Mouse (Mus musculus) MEL (cell line): ENCODE data around the gene Asf1b. TPM values are rescaled to one million over a fixed set of nuclear protein-coding genes. Genes with fewer than 3 reads are reported as not detected.

Source experiments
- DNase-seq: peaks from one replicate; pipeline ENCODE4 v3.0.0; 2011; ENCODE audit warnings: low read depth, low spot score
- H3K27ac ChIP-seq: 2 replicates; pipeline ENCODE4 v1.5.1; 2012; ENCODE audit warnings: low read depth, mild to moderate bottlenecking, control low read depth, low read length, moderate library complexity; ENCODE audit not compliant: control insufficient read depth
- H3K27me3 ChIP-seq, 2 experiments: fragments of 150-350 bp in 1 of 2; sonication (generic) in 1 of 2; 2 replicates each; pipeline ENCODE4 v1.6.1; 2012; ENCODE audit warnings: low read length in 2 of 2, mild to moderate bottlenecking in 2 of 2, improper control_type of control experiment in 1 of 2, moderate library complexity in 1 of 2; ENCODE audit not compliant: insufficient read depth in 2 of 2, control insufficient read depth in 1 of 2
- H3K36me3 ChIP-seq, 2 experiments: 2 replicates each; pipeline ENCODE4 v1.6.1; 2012 to 2014; ENCODE audit warnings: low read length in 2 of 2, improper control_type of control experiment in 1 of 2, inconsistent platforms in 1 of 2, mild to moderate bottlenecking in 1 of 2; ENCODE audit not compliant: insufficient read depth in 2 of 2, control insufficient read depth in 1 of 2
- H3K4me1 ChIP-seq, 2 experiments: fragments of 150-350 bp in 1 of 2; sonication (generic) in 1 of 2; 2 replicates each; pipeline ENCODE4 v1.6.1; 2012; ENCODE audit warnings: low read length in 2 of 2, improper control_type of control experiment in 1 of 2, mild to moderate bottlenecking in 1 of 2; ENCODE audit not compliant: insufficient read depth in 2 of 2, control insufficient read depth in 1 of 2
- H3K4me3 ChIP-seq, 2 experiments: fragments of 150-350 bp in 1 of 2; sonication (generic) in 1 of 2; 2 replicates each; pipeline ENCODE4 v1.5.1; 2012; ENCODE audit warnings: low read depth in 2 of 2, low read length in 2 of 2, mild to moderate bottlenecking in 2 of 2, moderate library complexity in 2 of 2, control low read depth in 1 of 2, improper control_type of control experiment in 1 of 2; ENCODE audit not compliant: control insufficient read depth in 1 of 2, insufficient read depth in 1 of 2
- H3K79me2 ChIP-seq: 2 replicates; pipeline ENCODE4 v1.6.1; 2012; ENCODE audit warnings: mild to moderate bottlenecking, low read length, moderate library complexity; ENCODE audit not compliant: control insufficient read depth, poor library complexity, insufficient read depth
- H3K9ac ChIP-seq: 2 replicates; pipeline ENCODE4 v1.6.1; 2012; ENCODE audit warnings: low read depth, mild to moderate bottlenecking, control low read depth, low read length, moderate library complexity; ENCODE audit not compliant: control insufficient read depth, poor library complexity, severe bottlenecking
- H3K9me3 ChIP-seq: fragments of 150-350 bp; sonication (generic); replicated peaks from 2 replicates; pipeline ENCODE4 v1.6.1; 2012; ENCODE audit warnings: mild to moderate bottlenecking, low read length, improper control_type of control experiment, moderate library complexity; ENCODE audit not compliant: insufficient read depth
- CHD1 ChIP-seq: IDR thresholded peaks from 2 replicates; pipeline ENCODE4 v1.6.1; 2012; ENCODE audit warnings: low read depth, mild to moderate bottlenecking, inconsistent platforms, low read length, improper control_type of control experiment
- CTCF ChIP-seq, 3 experiments: IDR thresholded peaks in 2 of 3; conservative IDR thresholded peaks in 1 of 3; 2 replicates each; pipeline ENCODE4 v1.5.1; 2011 to 2012; ENCODE audit warnings: low read length in 3 of 3, low read depth in 2 of 3, mild to moderate bottlenecking in 2 of 3, improper control_type of control experiment in 1 of 3, inconsistent platforms in 1 of 3, mixed read lengths in 1 of 3, moderate library complexity in 1 of 3; ENCODE audit not compliant: control insufficient read depth in 1 of 3, insufficient read depth in 1 of 3, poor library complexity in 1 of 3, severe bottlenecking in 1 of 3
- E2F4 ChIP-seq: IDR thresholded peaks from 2 replicates; pipeline ENCODE4 v1.6.1; 2011; ENCODE audit warnings: low read depth, low read length, improper control_type of control experiment, borderline replicate concordance
- ELF1 ChIP-seq: IDR thresholded peaks from 2 replicates; pipeline ENCODE4 v1.6.1; 2014; ENCODE audit warnings: low read depth, mild to moderate bottlenecking, inconsistent platforms, low read length, improper control_type of control experiment, moderate library complexity
- EP300 ChIP-seq, 2 experiments: IDR thresholded peaks; 2 replicates each; pipeline ENCODE4 v1.6.1; 2011; ENCODE audit warnings: improper control_type of control experiment in 2 of 2, low read length in 2 of 2, low read depth in 1 of 2, mild to moderate bottlenecking in 1 of 2
- GATA1 ChIP-seq: IDR thresholded peaks from 2 replicates; pipeline ENCODE4 v1.6.1; 2011; ENCODE audit warnings: low read depth, low read length, improper control_type of control experiment
- HCFC1 ChIP-seq: IDR thresholded peaks from 2 replicates; pipeline ENCODE4 v1.6.1; 2012; ENCODE audit warnings: low read depth, mild to moderate bottlenecking, inconsistent platforms, low read length, improper control_type of control experiment, moderate library complexity
- JUND ChIP-seq: IDR thresholded peaks from 2 replicates; pipeline ENCODE4 v1.6.1; 2011; ENCODE audit warnings: low read depth, mild to moderate bottlenecking, improper control_type of control experiment, low read length
- KAT2A ChIP-seq: conservative IDR thresholded peaks from 2 replicates; pipeline ENCODE4 v1.6.1; 2012; ENCODE audit warnings: low read depth, low read length, improper control_type of control experiment, inconsistent platforms
- MAX ChIP-seq: IDR thresholded peaks from 2 replicates; pipeline ENCODE4 v1.6.1; 2011; ENCODE audit warnings: low read length, improper control_type of control experiment
- MAZ ChIP-seq: IDR thresholded peaks from 2 replicates; pipeline ENCODE4 v1.6.1; 2012; ENCODE audit warnings: low read depth, mild to moderate bottlenecking, inconsistent platforms, low read length, improper control_type of control experiment
- MEF2A ChIP-seq: IDR thresholded peaks from 2 replicates; pipeline ENCODE4 v1.6.1; 2014; ENCODE audit warnings: low read depth, mild to moderate bottlenecking, inconsistent platforms, low read length, improper control_type of control experiment; ENCODE audit not compliant: poor library complexity, insufficient replicate concordance, severe bottlenecking; ENCODE audit errors: extremely low read depth
- MYB ChIP-seq: IDR thresholded peaks from 2 replicates; pipeline ENCODE4 v1.6.1; 2011; ENCODE audit warnings: mild to moderate bottlenecking, low read depth, low read length, improper control_type of control experiment
- MYC ChIP-seq: IDR thresholded peaks from 2 replicates; pipeline ENCODE4 v1.6.1; 2011; ENCODE audit warnings: low read depth, mild to moderate bottlenecking, low read length, improper control_type of control experiment, moderate library complexity
- NELFE ChIP-seq: IDR thresholded peaks from 2 replicates; pipeline ENCODE4 v1.6.1; 2011; ENCODE audit warnings: low read depth, low read length, improper control_type of control experiment
- POLR2AphosphoS2 ChIP-seq: IDR thresholded peaks from 2 replicates; pipeline ENCODE4 v1.6.1; 2011; ENCODE audit warnings: low read length, improper control_type of control experiment
- RCOR1 ChIP-seq: IDR thresholded peaks from 2 replicates; pipeline ENCODE4 v1.6.1; 2012; ENCODE audit warnings: low read depth, mild to moderate bottlenecking, inconsistent platforms, low read length, improper control_type of control experiment
- SIN3A ChIP-seq: IDR thresholded peaks from 2 replicates; pipeline ENCODE4 v1.6.1; 2012; ENCODE audit warnings: low read length, improper control_type of control experiment, inconsistent platforms
- SMC3 ChIP-seq: IDR thresholded peaks from 2 replicates; pipeline ENCODE4 v1.6.1; 2011; ENCODE audit warnings: low read depth, low read length, improper control_type of control experiment
- TAL1 ChIP-seq: IDR thresholded peaks from 2 replicates; pipeline ENCODE4 v1.6.1; 2012; ENCODE audit warnings: mild to moderate bottlenecking, inconsistent platforms, low read length, moderate library complexity, mixed read lengths
- TBP ChIP-seq: IDR thresholded peaks from 2 replicates; pipeline ENCODE4 v1.8.0; 2011; ENCODE audit warnings: low read depth, low read length, improper control_type of control experiment
- TCF12 ChIP-seq: IDR thresholded peaks from 2 replicates; pipeline ENCODE4 v1.6.1; 2014; ENCODE audit warnings: low read depth, mild to moderate bottlenecking, inconsistent platforms, low read length, improper control_type of control experiment, moderate library complexity
- UBTF ChIP-seq: IDR thresholded peaks from 2 replicates; pipeline ENCODE4 v1.6.1; 2012; ENCODE audit warnings: low read depth, mild to moderate bottlenecking, inconsistent platforms, low read length, improper control_type of control experiment, moderate library complexity, borderline replicate concordance; ENCODE audit not compliant: insufficient read depth
- USF1 ChIP-seq: IDR thresholded peaks from 2 replicates; pipeline ENCODE4 v1.6.1; 2014; ENCODE audit warnings: low read depth, mild to moderate bottlenecking, inconsistent platforms, low read length, improper control_type of control experiment, moderate library complexity
- ZKSCAN1 ChIP-seq: IDR thresholded peaks from 2 replicates; pipeline ENCODE4 v1.6.1; 2012; ENCODE audit warnings: low read depth, mild to moderate bottlenecking, inconsistent platforms, low read length, improper control_type of control experiment, moderate library complexity
- ZMIZ1 ChIP-seq: IDR thresholded peaks from 2 replicates; pipeline ENCODE4 v1.6.1; 2012; ENCODE audit warnings: low read depth, mild to moderate bottlenecking, inconsistent platforms, low read length, improper control_type of control experiment, moderate library complexity
- ZNF384 ChIP-seq: IDR thresholded peaks from 2 replicates; pipeline ENCODE4 v1.6.1; 2012; ENCODE audit warnings: low read depth, mild to moderate bottlenecking, inconsistent platforms, low read length, improper control_type of control experiment
- polyA plus RNA-seq, 2 experiments: library from polyadenylated mRNA; stranded (reverse) in 1 of 2; unstranded in 1 of 2; fragments of >175 nt in 1 of 2; fragments of >200 nt in 1 of 2; gene quantifications; 2 replicates each; pipeline versions ENCODE4 v1.2.1 to v1.2.4; 2012; ENCODE audit warnings: low replicate concordance in 2 of 2, low read depth in 1 of 2; ENCODE audit not compliant: insufficient read length in 2 of 2, insufficient read depth in 1 of 2, missing spikeins in 1 of 2
- total RNA-seq: library from RNA; depleted of rRNA; stranded (reverse); fragments of 300-350 nt; gene quantifications from 2 replicates; pipeline ENCODE4 v1.2.3, GENCODE M21; 2012

Asf1b gene
- total and polyA plus RNA-seq, 3 experiments = 84.3 to 137 (median 113) TPM

- H3K79me2 ChIP-seq = no peaks in the 10 kb centered on the region
- H3K9ac ChIP-seq = peak overlapping the region; percentile 37
- H3K36me3 ChIP-seq = peaks cover 2 to 10% of the 10 kb centered on the region in 2 experiments
- peak; percentile 78 for DNase-seq
- peak overlapping the region in 1 of 2 experiments; percentile 46; a peak in 2 of 4 replicates for H3K4me3 ChIP-seq
- no peaks in the 10 kb centered on the region for H3K27me3 ChIP-seq
- TF ChIP-seq GATA1 (no peak), MAZ (0 out of 2 replicates have a peak, but pooled peaks have one; percentile 58)
- H3K9me3 ChIP-seq = no peaks in the 10 kb centered on the region
- H3K27ac ChIP-seq = peak overlapping the region; percentile 32; the same call in 1 of the 2 replicates
- peaks cover 6 to 12% of the 10 kb centered on the region in 2 experiments for H3K4me1 ChIP-seq
Measured at GRCm38 (mm10) chr8:83989243-83989642, 33.9 kb downstream of the Asf1b start.

DNA sequence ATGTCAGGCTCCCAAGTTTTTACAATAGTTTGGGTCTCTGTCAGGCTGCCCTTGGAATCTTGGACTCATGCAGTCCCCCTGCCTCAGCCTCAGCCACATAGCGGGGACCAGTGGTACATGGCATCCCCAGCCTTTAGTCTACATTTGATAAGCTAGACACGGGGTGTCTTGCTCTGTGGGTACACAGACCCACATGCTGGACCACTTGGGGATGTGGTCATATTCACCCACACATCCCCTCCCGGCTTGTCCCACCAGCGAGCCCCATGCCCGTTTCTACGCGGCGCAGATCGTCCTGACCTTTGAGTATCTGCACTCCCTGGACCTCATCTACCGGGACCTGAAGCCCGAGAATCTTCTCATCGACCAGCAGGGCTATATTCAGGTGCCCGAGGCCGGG is 34.9 kb downstream of the Asf1b start:
- H3K36me3 ChIP-seq = peaks cover 2 to 10% of the 10 kb centered on the region in 2 experiments

DNA sequence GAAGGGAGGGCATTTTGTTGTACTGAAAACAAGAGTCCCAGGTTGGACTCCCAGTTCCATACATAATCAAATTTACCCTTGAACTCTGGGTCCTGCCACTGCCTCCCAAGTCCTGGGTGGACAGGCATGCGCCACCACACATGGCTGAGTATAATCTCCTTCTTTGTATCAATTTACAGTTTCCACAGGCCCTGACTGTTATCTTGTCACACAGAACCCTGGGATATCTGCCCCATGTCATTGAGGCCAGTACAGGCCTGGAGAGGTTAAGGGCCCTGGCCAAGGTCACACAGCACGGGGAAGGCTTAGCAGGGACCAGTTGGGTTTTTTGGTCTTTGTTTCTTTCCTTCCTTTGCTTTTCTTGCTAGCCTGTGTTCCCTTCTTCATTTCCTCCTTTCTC is 37.2 kb downstream of the Asf1b start:
- Histone ChIP-seq H3K27me3 (no peaks in the 10 kb centered on the region), H3K36me3 (peaks cover 2 to 13% of the 10 kb centered on the region in 2 experiments; a peak in 3 of 4 replicates), H3K4me3 (no peak overlapping the region), H3K9me3 (no peaks in the 10 kb centered on the region), H3K9ac (no peak overlapping the region), H3K4me1 (peaks cover 10 to 12% of the 10 kb centered on the region in 2 experiments), H3K79me2 (peaks cover 3% of the 10 kb centered on the region; the same call in 1 of the 2 replicates), H3K27ac (no peak overlapping the region)
- no peak for DNase-seq
- TF ChIP-seq MYC = no peak
- TF ChIP-seq ZNF384 = no peak
- TF ChIP-seq TAL1 = peak; percentile 24; the same call in 1 of the 2 replicates
- no peak for TF ChIP-seq RCOR1
- TF ChIP-seq MAX = no peak
- no peak for TF ChIP-seq HCFC1
- TF ChIP-seq ZMIZ1 = no peak
- 0 out of 2 replicates have a peak, but pooled peaks have one; percentile 20 for TF ChIP-seq TCF12
- no peak for TF ChIP-seq POLR2AphosphoS2
- no peak for TF ChIP-seq KAT2A
- no peak for TF ChIP-seq MYB
- no peak for TF ChIP-seq SMC3
- TF ChIP-seq SIN3A = no peak
- no peak for TF ChIP-seq ZKSCAN1
- TF ChIP-seq MAZ = no peak
- TF ChIP-seq ELF1 = no peak
- no peak for TF ChIP-seq E2F4
- TF ChIP-seq NELFE = no peak
- peak in 1 of 2 experiments; percentile 25; a peak in 1 of 4 replicates for TF ChIP-seq EP300 (IDR thresholded peaks at IDR 0.05; ENCODE audit: low read depth in 1 of 2, low read length in 2 of 2)
- TF ChIP-seq CHD1 = no peak

More for the DNA sequence above, 34.9 kb downstream of the Asf1b start:
- Histone ChIP-seq H3K9me3 (no peaks in the 10 kb centered on the region), H3K27ac (no peak overlapping the region), H3K79me2 (no peaks in the 10 kb centered on the region), H3K27me3 (no peaks in the 10 kb centered on the region), H3K9ac (no peak overlapping the region), H3K4me3 (no peak overlapping the region), H3K4me1 (peaks cover 6 to 12% of the 10 kb centered on the region in 2 experiments)
- no peak for DNase-seq
- no peak for TF ChIP-seq JUND
- no peak for TF ChIP-seq TBP
- TF ChIP-seq MAZ = no peak
- TF ChIP-seq UBTF = no peak
- TF ChIP-seq MYC = no peak
- no peak for TF ChIP-seq CTCF (IDR thresholded peaks at IDR 0.05 in 2 of 3, conservative IDR thresholded peaks at IDR 0.05 in 1 of 3; ENCODE audit: control insufficient read depth in 1 of 3, insufficient read depth in 1 of 3, low read depth in 2 of 3, low read length in 3 of 3, poor library complexity in 1 of 3, severe bottlenecking in 1 of 3)
- TF ChIP-seq POLR2AphosphoS2 = no peak
- no peak for TF ChIP-seq USF1
- no peak for TF ChIP-seq HCFC1
- TF ChIP-seq MEF2A = no peak
